Mouse (Mus musculus) kidney, postnatal 0 days (tissue): ENCODE data around the gene Ak9. TPM values are rescaled to one million over a fixed set of nuclear protein-coding genes. Genes with fewer than 3 reads are reported as not detected.

Experiments
- ATAC-seq: fragments of 200-750 bp; cut with Nextera tagmentation; replicated peaks from 2 replicates; pipeline ENCODE4 v1.8.0; 2017; ENCODE audit warnings: low read depth, moderate number of reproducible peaks, moderate TSS enrichment, moderate library complexity; ENCODE audit not compliant: low FRiP score
- DNase-seq: peaks from one replicate; pipeline ENCODE4 v3.0.0-alpha.2; 2016; ENCODE audit warnings: low spot score
- H3K27ac ChIP-seq: fragments of 300-500 bp; sonication (generic); 2 replicates; pipeline ENCODE4 v1.5.1; 2014; ENCODE audit warnings: mild to moderate bottlenecking
- H3K27me3 ChIP-seq: fragments of 300-500 bp; sonication (generic); 2 replicates; pipeline ENCODE4 v1.6.1; 2014; ENCODE audit warnings: low read length, mixed read lengths; ENCODE audit not compliant: insufficient read depth
- H3K36me3 ChIP-seq: fragments of 300-500 bp; sonication (generic); 2 replicates; pipeline ENCODE4 v1.6.1; 2014; ENCODE audit warnings: low read length, mixed read lengths; ENCODE audit not compliant: insufficient read depth
- H3K4me1 ChIP-seq: fragments of 300-500 bp; sonication (generic); replicated peaks from 2 replicates; pipeline ENCODE4 v1.6.1; 2014; ENCODE audit warnings: antibody characterized with exemption, low read length, mixed read lengths; ENCODE audit not compliant: insufficient read depth
- H3K4me2 ChIP-seq: fragments of 300-500 bp; sonication (generic); 2 replicates; pipeline ENCODE4 v1.6.1; 2014; ENCODE audit warnings: mild to moderate bottlenecking, low read length, moderate library complexity, mixed read lengths
- H3K4me3 ChIP-seq: fragments of 300-500 bp; sonication (generic); replicated peaks from 2 replicates; pipeline ENCODE4 v1.5.1; 2014; ENCODE audit warnings: low read depth, low read length
- H3K9ac ChIP-seq: fragments of 300-500 bp; sonication (generic); 2 replicates; pipeline ENCODE4 v1.6.1; 2014; ENCODE audit warnings: low read depth, low read length
- H3K9me3 ChIP-seq: fragments of 300-500 bp; sonication (generic); replicated peaks from 2 replicates; pipeline ENCODE4 v1.6.1; 2016; ENCODE audit warnings: low read length, inconsistent platforms, mixed read lengths
- CTCF ChIP-seq: IDR thresholded peaks from 2 replicates; pipeline ENCODE4 v1.5.1; 2016; ENCODE audit warnings: antibody characterized with exemption, low read depth, mild to moderate bottlenecking, moderate library complexity
- WGBS: fragments of 180-500 bp; shearing (Covaris S2); extraction: QIAGEN DNeasy Blood & Tissue Kit; methylation state at CpG from one replicate; pipeline ENCODE4 v1.1.7; 2014; 5-methylcytosine and 5-hydroxymethylcytosine counted together
- polyA plus RNA-seq: library from polyadenylated mRNA; unstranded; fragments of >200 nt; fragmentation: Nextera tagmentation; extraction: Ambion mirVana; gene quantifications from 2 replicates; pipeline ENCODE4 v1.2.1, GENCODE M21; 2015

The Ak9 gene
- polyA plus RNA-seq, 1 experiment from 2014 or later, result 0.05 TPM

GRCm38 (mm10) chr10:41365086-41365485 is 61.3 kb downstream of the Ak9 start:
- Histone ChIP-seq H3K27ac (no peak overlapping the region), H3K4me2 (no peak overlapping the region), H3K27me3 (no peaks in the 10 kb centered on the region), H3K4me3 (no peak overlapping the region), H3K9ac (no peak overlapping the region), H3K9me3 (no peaks in the 10 kb centered on the region), H3K4me1 (no peaks in the 10 kb centered on the region), H3K36me3 (no peaks in the 10 kb centered on the region)
- TF ChIP-seq CTCF, result no peak
- WGBS, result 79% methylated on average over 9 of the region's 9 CpGs
- DNase-seq (no peak), ATAC-seq (no peak)

- H3K4me3 ChIP-seq, result no peak overlapping the region
- ATAC-seq (no peak), DNase-seq (no peak)
- no peaks in the 10 kb centered on the region for H3K27me3 ChIP-seq
- no peak overlapping the region for H3K4me2 ChIP-seq
- 74% methylated on average over 12 of the region's 12 CpGs for WGBS
- H3K27ac ChIP-seq, result no peak overlapping the region
- no peaks in the 10 kb centered on the region for H3K4me1 ChIP-seq
- H3K9ac ChIP-seq, result no peak overlapping the region
- no peaks in the 10 kb centered on the region for H3K9me3 ChIP-seq
- no peak for TF ChIP-seq CTCF
- no peaks in the 10 kb centered on the region for H3K36me3 ChIP-seq
These were observed 76.7 kb downstream of the Ak9 start for GRCm38 (mm10) chr10:41380466-41380865.

DNA sequence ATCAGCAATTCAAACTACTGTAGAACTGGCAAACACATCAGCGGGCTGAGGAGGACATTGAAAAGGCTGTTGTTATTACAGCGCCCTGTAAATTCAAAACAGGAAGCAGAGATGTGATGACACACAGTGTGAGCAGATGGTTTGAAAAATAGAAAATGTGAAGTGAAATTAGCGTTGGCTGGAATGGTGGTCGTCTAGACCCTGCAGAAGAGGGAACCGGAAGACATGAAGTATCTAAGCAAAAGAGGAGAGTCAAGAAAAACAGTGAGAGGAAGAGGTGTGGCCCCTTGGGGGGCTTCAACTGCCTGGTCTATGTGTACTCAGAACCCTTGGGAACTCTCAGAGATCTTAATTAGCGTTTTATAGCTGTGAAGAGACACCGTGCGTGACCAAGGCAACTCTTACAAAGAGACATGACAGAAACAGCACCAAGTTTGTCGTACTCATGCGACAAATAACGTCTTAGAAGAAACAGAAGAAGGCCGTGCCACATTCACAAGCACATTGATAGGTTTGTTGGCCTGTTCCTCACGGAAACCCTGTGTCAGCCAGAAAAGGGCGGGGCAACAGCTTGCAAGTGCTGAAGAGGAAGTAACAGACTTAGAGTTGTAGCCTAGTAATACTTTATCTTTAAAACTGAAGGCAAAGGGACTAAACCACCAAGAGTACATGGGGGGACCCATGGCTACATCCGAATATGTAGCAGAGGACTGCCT is 81.9 kb downstream of the Ak9 start:
- no peaks in the 10 kb centered on the region for H3K27me3 ChIP-seq
- H3K9me3 ChIP-seq, result no peaks in the 10 kb centered on the region
- no peak overlapping the region for H3K9ac ChIP-seq
- TF ChIP-seq CTCF, result no peak
- 0 out of 2 replicates have a peak, but pooled peaks cover 2% of the 10 kb centered on the region for H3K4me1 ChIP-seq
- H3K4me2 ChIP-seq, result no peak overlapping the region
- no peaks in the 10 kb centered on the region for H3K36me3 ChIP-seq
- WGBS, result 49% methylated on average over 15 of the region's 15 CpGs
- H3K27ac ChIP-seq, result no peak overlapping the region
- H3K4me3 ChIP-seq, result no peak overlapping the region
- DNase-seq (peak; percentile 26), ATAC-seq (no peak)

GRCm38 (mm10) chr10:41393555-41393954 is 89.8 kb downstream of the Ak9 start:
- no peaks in the 10 kb centered on the region for H3K4me1 ChIP-seq
- no peaks in the 10 kb centered on the region for H3K9me3 ChIP-seq
- TF ChIP-seq CTCF, result peak; percentile 53
- DNase-seq (peak; percentile 35), ATAC-seq (no peak)
- 55% methylated on average over 2 of the region's 2 CpGs for whole genome bisulfite sequencing
- H3K9ac ChIP-seq, result no peak overlapping the region
- no peak overlapping the region for H3K4me2 ChIP-seq
- H3K36me3 ChIP-seq, result no peaks in the 10 kb centered on the region
- no peak overlapping the region for H3K27ac ChIP-seq
- H3K27me3 ChIP-seq, result no peaks in the 10 kb centered on the region
- no peak overlapping the region for H3K4me3 ChIP-seq

DNA sequence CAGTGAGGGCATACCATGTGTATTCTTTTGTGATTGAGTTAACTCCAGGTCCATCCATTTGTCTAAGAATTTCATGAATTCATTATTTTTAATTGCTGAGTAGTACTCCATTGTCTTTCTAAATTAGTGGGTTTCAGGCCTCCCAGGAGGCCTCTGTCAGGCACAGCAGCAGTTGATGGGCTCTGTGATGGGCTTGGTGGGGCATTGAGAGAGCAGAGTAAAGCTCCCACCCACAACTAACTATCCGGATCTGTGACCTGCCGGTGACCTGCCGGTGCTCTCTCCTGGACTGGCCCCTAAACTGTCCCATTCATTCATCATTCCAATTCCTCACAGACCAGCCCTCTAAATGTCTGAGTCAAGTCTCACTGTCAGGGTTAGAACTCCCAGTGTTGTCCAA is 97.3 kb downstream of the Ak9 start:
- WGBS, result 93% methylated on average over 3 of the region's 3 CpGs
- no peak for TF ChIP-seq CTCF
- H3K4me3 ChIP-seq, result no peak overlapping the region

GRCm38 (mm10) chr10:41403364-41403763 is 99.6 kb downstream of the Ak9 start:
- Histone ChIP-seq H3K36me3 (no peaks in the 10 kb centered on the region), H3K4me2 (no peak overlapping the region), H3K27ac (no peak overlapping the region), H3K4me3 (no peak overlapping the region), H3K9ac (no peak overlapping the region), H3K4me1 (no peaks in the 10 kb centered on the region), H3K9me3 (no peaks in the 10 kb centered on the region), H3K27me3 (no peaks in the 10 kb centered on the region)
- DNase-seq (no peak), ATAC-seq (no peak)
- 68% methylated on average over 2 of the region's 2 CpGs for WGBS
- no peak for TF ChIP-seq CTCF

More for the DNA sequence above, 97.3 kb downstream of the Ak9 start:
- H3K4me1 ChIP-seq, result no peaks in the 10 kb centered on the region
- no peak overlapping the region for H3K9ac ChIP-seq
- H3K27me3 ChIP-seq, result no peaks in the 10 kb centered on the region
- no peaks in the 10 kb centered on the region for H3K36me3 ChIP-seq
- ATAC-seq (no peak), DNase-seq (no peak)
- no peak overlapping the region for H3K4me2 ChIP-seq
- no peak overlapping the region for H3K27ac ChIP-seq
- no peaks in the 10 kb centered on the region for H3K9me3 ChIP-seq
